Mouse (Mus musculus): ENCODE measurements around the gene Id2.

The Id2 gene

GRCm38 (mm10) chr12:25097052-25097209 lies at the start of gene Id2:
Gene Id2 (minus strand): TSS chr12:25097140.
- no peak for DNase-seq

GRCm38 (mm10) chr12:25145344-25145698 lies 48.4 kb upstream of the Id2 start:
- no peak for DNase-seq

GRCm38 (mm10) chr12:25144591-25145343 lies 47.8 kb upstream of the Id2 start:
- no peak for DNase-seq

- DNase-seq, result no peak
Observed at GRCm38 (mm10) chr12:25143492-25143891, 46.6 kb upstream of the Id2 start.

- no peak for DNase-seq
Observed at GRCm38 (mm10) chr12:25142251-25142650, 45.3 kb upstream of the Id2 start.

GRCm38 (mm10) chr12:25141311-25141710 lies 44.4 kb upstream of the Id2 start:
- DNase-seq, result no peak

- no peak for DNase-seq
Observed at GRCm38 (mm10) chr12:25140115-25140514, 43.2 kb upstream of the Id2 start.

GRCm38 (mm10) chr12:25138616-25139015 lies 41.7 kb upstream of the Id2 start:
- no peak for DNase-seq

GRCm38 (mm10) chr12:25132046-25132445 lies 35.1 kb upstream of the Id2 start:
- DNase-seq, result no peak

GRCm38 (mm10) chr12:25127629-25128028 lies 30.7 kb upstream of the Id2 start:
- DNase-seq, result no peak

GRCm38 (mm10) chr12:25126228-25126627 lies 29.3 kb upstream of the Id2 start:
- DNase-seq, result no peak

- no peak for DNase-seq
Observed at GRCm38 (mm10) chr12:25125239-25125776, 28.4 kb upstream of the Id2 start.

- no peak for DNase-seq
Observed at GRCm38 (mm10) chr12:25124431-25125238, 27.7 kb upstream of the Id2 start.

GRCm38 (mm10) chr12:25120753-25121152 lies 23.8 kb upstream of the Id2 start:
- DNase-seq, result no peak

- DNase-seq, result no peak
Observed at GRCm38 (mm10) chr12:25119278-25119677, 22.3 kb upstream of the Id2 start.

GRCm38 (mm10) chr12:25117856-25118511 lies 21.0 kb upstream of the Id2 start:
- DNase-seq, result no peak

- DNase-seq, result no peak
Observed at GRCm38 (mm10) chr12:25116126-25116525, 19.2 kb upstream of the Id2 start.

- no peak for DNase-seq
Observed at GRCm38 (mm10) chr12:25114426-25114825, 17.5 kb upstream of the Id2 start.

GRCm38 (mm10) chr12:25113357-25113756 lies 16.4 kb upstream of the Id2 start:
- DNase-seq, result no peak

- DNase-seq, result no peak
Observed at GRCm38 (mm10) chr12:25112806-25113205, 15.9 kb upstream of the Id2 start.

GRCm38 (mm10) chr12:25110682-25111078 lies 13.7 kb upstream of the Id2 start:
- no peak for DNase-seq

- DNase-seq, result no peak
Observed at GRCm38 (mm10) chr12:25109971-25110681, 13.2 kb upstream of the Id2 start.

GRCm38 (mm10) chr12:25108865-25109264 lies 11.9 kb upstream of the Id2 start:
- DNase-seq, result no peak
